Mouse (Mus musculus) G1E (cell line): Measurements from ENCODE around the gene Slc25a28.

Experiments used
- CTCF ChIP-seq: IDR thresholded peaks from 2 replicates; pipeline ENCODE4 v1.5.1; 2012; ENCODE audit warnings: low read depth, low read length, inconsistent platforms, mixed read lengths
- TAL1 ChIP-seq: conservative IDR thresholded peaks from 2 replicates; pipeline ENCODE4 v1.6.1; 2012; ENCODE audit warnings: low read depth, low read length, inconsistent platforms, mixed read lengths

GRCm38 (mm10) chr19:43629088-43629487, 45.6 kb downstream of the Slc25a28 start:
- TF ChIP-seq TAL1, result no peak
- no peak for TF ChIP-seq CTCF
